In the genomic region with DNA sequence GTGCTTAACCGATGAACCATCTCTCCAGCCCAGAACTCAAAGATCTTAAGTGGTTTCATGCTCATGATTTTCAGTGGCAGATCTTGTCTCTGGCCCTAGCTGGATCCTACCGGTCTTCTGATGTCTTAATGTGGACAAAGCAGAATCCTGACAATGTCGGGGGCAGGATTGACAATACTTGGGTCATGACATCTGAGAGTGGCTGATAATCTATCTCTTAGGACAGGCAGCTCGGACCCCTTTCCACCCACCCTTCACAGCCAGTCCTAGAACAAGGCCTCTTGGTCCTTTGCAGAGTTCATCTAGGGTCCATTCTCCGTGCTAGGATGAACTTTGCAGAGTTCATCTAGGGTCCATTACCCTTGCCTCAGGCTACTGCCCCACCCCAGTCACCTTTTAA, we compare ENCODE assay signal across 10 mouse cellular contexts. TPM values are rescaled to one million over a fixed set of nuclear protein-coding genes. Genes with fewer than 3 reads are reported as not detected.
DNase-seq lines count a peak whose midpoint lies in the region; ATAC-seq lines count a peak whose summit lies in the region.
"Had no signal": no experiment of that assay in that cellular context is flagged by ENCODE, and none has a peak within 500 bp of the region (broad histone marks: within the 10 kb centered on the region; RNA-seq: fewer than 3 reads in every experiment).

No protein-coding gene starts in this region.

- 61% methylated on average over 5 of the region's 5 CpGs for WGBS in forebrain, embryonic 10.5 days
- 77% methylated on average over 5 of the region's 5 CpGs for WGBS in forebrain, embryonic 11.5 days
- 33% methylated on average over 5 of the region's 5 CpGs for WGBS in liver, embryonic 15.5 days (ENCODE audit: insufficient replicate concordance)
- 55% methylated on average over 5 of the region's 5 CpGs for WGBS in stomach, embryonic 16.5 days

- H3K4me3 ChIP-seq in forebrain, embryonic 10.5 days, result peak overlapping the region; percentile 96; the same call in 1 of the 2 replicates
- H3K4me3 ChIP-seq in forebrain, embryonic 11.5 days (ENCODE audit: low read depth, low read length), result no peak overlapping the region
- peak overlapping the region; percentile 95 for H3K4me3 ChIP-seq in megakaryocyte, embryonic 14.5 days (replicated peaks)
- H3K4me3 ChIP-seq in liver, embryonic 15.5 days (replicated peaks), result peak overlapping the region; percentile 91
- no peak overlapping the region for H3K4me3 ChIP-seq in stomach, embryonic 16.5 days (replicated peaks; ENCODE audit: low read length)

- no peak for ATAC-seq in forebrain, embryonic 11.5 days (replicated peaks; ENCODE audit: low FRiP score)
- ATAC-seq in megakaryocyte, adult 5-6 weeks (ENCODE audit: poor library complexity, severe bottlenecking), result no peak
- no peak for ATAC-seq in liver, embryonic 15.5 days (ENCODE audit: insufficient read depth)
- no peak for ATAC-seq in stomach, embryonic 16.5 days (ENCODE audit: insufficient read depth, low FRiP score)

- H3K27ac ChIP-seq in forebrain, embryonic 10.5 days, result no peak overlapping the region
- no peak overlapping the region for H3K27ac ChIP-seq in forebrain, embryonic 11.5 days (ENCODE audit: low read depth, low read length)
- peak overlapping the region; percentile 93 for H3K27ac ChIP-seq in liver, embryonic 15.5 days (replicated peaks)
- no peak overlapping the region for H3K27ac ChIP-seq in stomach, embryonic 16.5 days (ENCODE audit: low read length)

- H3K4me1 ChIP-seq in forebrain, embryonic 10.5 days, result peaks cover 30% of the 10 kb centered on the region
- H3K4me1 ChIP-seq in forebrain, embryonic 11.5 days (replicated peaks; ENCODE audit: control insufficient read depth, insufficient read depth, low read length), result 0 out of 2 replicates have a peak, but pooled peaks cover 2% of the 10 kb centered on the region
- peaks cover 85% of the 10 kb centered on the region for H3K4me1 ChIP-seq in megakaryocyte, embryonic 14.5 days
- H3K4me1 ChIP-seq in liver, embryonic 15.5 days (replicated peaks), result peaks cover 85% of the 10 kb centered on the region
- peaks cover 18% of the 10 kb centered on the region for H3K4me1 ChIP-seq in stomach, embryonic 16.5 days (ENCODE audit: control insufficient read depth, insufficient read depth, low read length)

- no peaks in the 10 kb centered on the region for H3K9me3 ChIP-seq in forebrain, embryonic 10.5 days
- H3K9me3 ChIP-seq in forebrain, embryonic 11.5 days (ENCODE audit: control insufficient read depth, low read length), result no peaks in the 10 kb centered on the region
- no peaks in the 10 kb centered on the region for H3K9me3 ChIP-seq in megakaryocyte, embryonic 14.5 days
- H3K9me3 ChIP-seq in liver, embryonic 15.5 days (replicated peaks), result no peaks in the 10 kb centered on the region
- no peaks in the 10 kb centered on the region for H3K9me3 ChIP-seq in stomach, embryonic 16.5 days (replicated peaks; ENCODE audit: control insufficient read depth, low read length)

- no peak for DNase-seq in forebrain, embryonic 10.5 days (ENCODE audit: extremely low spot score, low spot score)
- no peak for DNase-seq in forebrain, embryonic 11.5 days (ENCODE audit: low spot score)
- DNase-seq in layer of hippocampus, adult 8-10 months (ENCODE audit: low spot score in 2 of 2), result no peak
- DNase-seq in cerebellum, adult 11 months, result no peak
- DNase-seq: heart, postnatal 4 days; thymus, postnatal 36 days had no signal

- no peak overlapping the region; the same call in 1 of the 2 replicates for H3K4me2 ChIP-seq in forebrain, embryonic 11.5 days (ENCODE audit: low read depth, low read length, severe bottlenecking)
- H3K4me2 ChIP-seq in liver, embryonic 15.5 days, result peak overlapping the region; percentile 86
- H3K4me2 ChIP-seq in stomach, embryonic 16.5 days (ENCODE audit: low read depth, low read length), result peak overlapping the region; percentile 95; the same call in 1 of the 2 replicates

- no peak overlapping the region for H3K9ac ChIP-seq in forebrain, embryonic 11.5 days (ENCODE audit: low read length)
- H3K9ac ChIP-seq in liver, embryonic 15.5 days, result peak overlapping the region; percentile 98
- no peak overlapping the region for H3K9ac ChIP-seq in stomach, embryonic 16.5 days (ENCODE audit: low read length)

- H3K27me3 ChIP-seq in forebrain, embryonic 10.5 days (ENCODE audit: poor library complexity, severe bottlenecking), result peaks cover 36% of the 10 kb centered on the region
- H3K27me3 ChIP-seq in forebrain, embryonic 11.5 days (ENCODE audit: control insufficient read depth, insufficient read depth, low read length), result no peaks in the 10 kb centered on the region; the same call in 1 of the 2 replicates
- no peaks in the 10 kb centered on the region for H3K27me3 ChIP-seq in megakaryocyte, embryonic 14.5 days (replicated peaks)
- peaks cover 8% of the 10 kb centered on the region; the same call in 1 of the 2 replicates for H3K27me3 ChIP-seq in liver, embryonic 15.5 days
- no peaks in the 10 kb centered on the region for H3K27me3 ChIP-seq in stomach, embryonic 16.5 days (ENCODE audit: control insufficient read depth, insufficient read depth, low read length)

- no peaks in the 10 kb centered on the region for H3K36me3 ChIP-seq in forebrain, embryonic 10.5 days (replicated peaks)
- H3K36me3 ChIP-seq in forebrain, embryonic 11.5 days (ENCODE audit: control insufficient read depth, insufficient read depth, low read length), result no peaks in the 10 kb centered on the region
- peaks cover 42% of the 10 kb centered on the region for H3K36me3 ChIP-seq in megakaryocyte, embryonic 14.5 days (replicated peaks; ENCODE audit: low read length)
- H3K36me3 ChIP-seq in liver, embryonic 15.5 days (replicated peaks), result no peaks in the 10 kb centered on the region
- H3K36me3 ChIP-seq in stomach, embryonic 16.5 days (ENCODE audit: control insufficient read depth, insufficient read depth, low read length), result no peaks in the 10 kb centered on the region

RNA-seq across cellular contexts. Expression of gene Smox, which starts 2.1 kb away (rescaled TPM):
- polyA plus RNA-seq in forebrain, embryonic 10.5 days (2016; fragmentation: Nextera tagmentation; extraction: Ambion mirVana), result 31.7 TPM in 2 replicates
- 33.2 and 34.6 TPM in 2 replicates for polyA plus RNA-seq in forebrain, embryonic 11.5 days (2014; fragmentation: Nextera tagmentation; extraction: Ambion mirVana)
- polyA plus RNA-seq in megakaryocyte, embryonic 14.5 days (2012; ENCODE audit: insufficient read depth, low replicate concordance), result 504 and 573 TPM in 2 replicates
- 12.6 and 17.4 TPM in 2 replicates for total RNA-seq in megakaryocyte, adult 5-6 weeks (2015)
- total RNA-seq in megakaryocyte, adult 5-6 weeks (2017), result 12.0 and 16.1 TPM in 2 replicates
- polyA plus RNA-seq in liver, embryonic 15.5 days (2015; fragmentation: Nextera tagmentation; extraction: Ambion mirVana), result 106 and 117 TPM in 2 replicates
- polyA plus RNA-seq in stomach, embryonic 16.5 days (2015; fragmentation: Nextera tagmentation; extraction: Ambion mirVana), result 35.7 and 38.6 TPM in 2 replicates
- 10 to 100 TPM; 57.8 to 80.1 (median 67.6) TPM for total RNA-seq in layer of hippocampus, adult 8-10 months (2022)

Comparison
In these comparisons a context has a peak if more than half of its experiments do, and no peak if none do; other contexts are left out.
1. H3K4me3 ChIP-seq: peak in forebrain, embryonic 10.5 days (single experiment), megakaryocyte, embryonic 14.5 days (single experiment) and liver, embryonic 15.5 days (single experiment); none in forebrain, embryonic 11.5 days (single experiment) and stomach, embryonic 16.5 days (single experiment).